Mouse (Mus musculus) heart, adult 8-10 months (tissue): ENCODE data around the gene Spsb4. TPM values are rescaled to one million over a fixed set of nuclear protein-coding genes. Genes with fewer than 3 reads are reported as not detected.

Experiments
- DNase-seq: peaks from one replicate; pipeline ENCODE4 v3.0.0; 2022; ENCODE audit warnings: low spot score
- total RNA-seq, 4 experiments: library from RNA; stranded (reverse); gene quantifications; 2 replicates each; pipeline ENCODE4 v1.2.4; 2022

Gene Spsb4
- total RNA-seq, 4 experiments from 2014 or later, result 3.3 to 4.9 (median 4.3) TPM

DNA sequence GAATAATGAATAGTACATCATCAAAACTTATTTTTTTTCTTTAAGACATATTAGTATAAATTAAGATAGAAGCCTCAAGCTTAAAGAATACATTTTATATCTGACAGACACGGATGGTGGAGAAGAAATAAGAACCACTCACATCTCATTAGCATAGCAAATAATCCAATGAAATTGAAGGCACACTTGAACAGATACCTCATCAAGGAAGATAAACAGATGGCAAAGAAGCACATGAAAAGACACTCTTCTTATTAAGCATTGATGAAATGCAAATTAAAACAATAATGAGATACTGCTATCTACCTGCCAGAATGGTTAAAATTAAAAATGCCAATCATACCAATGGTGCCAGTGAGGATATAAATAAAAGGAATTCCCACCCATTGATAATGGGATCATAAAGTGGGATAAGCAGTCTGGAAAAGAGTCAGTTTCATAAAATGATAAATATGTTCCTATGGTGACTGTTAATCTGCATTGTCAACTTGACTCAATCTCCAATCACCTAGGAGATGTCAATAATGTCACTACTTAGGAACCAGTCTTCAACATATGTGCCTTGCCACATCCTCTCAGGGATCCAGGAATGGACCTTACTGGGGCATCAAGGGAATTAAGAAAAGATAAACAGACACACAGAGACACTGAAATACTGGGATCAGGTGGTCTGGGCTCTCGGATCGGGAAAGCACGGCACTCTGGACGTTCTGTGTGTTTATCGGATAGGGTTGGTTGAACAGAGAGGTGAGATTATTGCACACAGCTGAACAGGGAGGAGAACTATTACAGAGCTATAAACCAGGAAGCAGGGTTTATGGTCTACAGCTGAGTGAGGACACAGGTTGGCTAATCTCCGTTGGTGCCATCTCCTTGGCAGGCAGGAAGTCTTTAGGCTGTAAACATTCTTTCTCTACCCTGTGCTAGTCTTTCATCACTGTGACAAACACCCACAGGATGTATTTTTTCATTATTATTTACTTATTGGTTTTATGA, 114.0 kb downstream of the Spsb4 start:
- DNase-seq, result no peak

DNA sequence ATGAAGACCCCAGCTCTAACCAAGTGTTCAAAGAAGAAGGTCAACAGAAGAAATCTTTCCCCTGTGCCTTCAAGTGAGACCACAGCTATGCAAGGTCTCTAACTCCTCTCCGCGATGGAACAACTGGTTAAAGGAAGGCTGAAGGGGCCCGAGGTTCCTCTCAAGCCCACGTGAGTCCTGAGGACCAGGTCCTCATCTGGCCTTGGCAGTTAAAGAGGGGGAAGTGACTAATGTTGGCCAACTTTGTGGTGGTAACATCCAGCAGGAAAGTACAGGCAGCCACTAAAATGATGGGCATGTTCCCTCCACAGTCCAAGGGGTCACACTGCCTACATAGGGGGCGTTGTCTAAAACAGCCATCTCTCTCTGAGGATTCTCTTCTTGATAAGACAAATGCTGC, 118.9 kb downstream of the Spsb4 start:
- DNase-seq, result no peak

DNA sequence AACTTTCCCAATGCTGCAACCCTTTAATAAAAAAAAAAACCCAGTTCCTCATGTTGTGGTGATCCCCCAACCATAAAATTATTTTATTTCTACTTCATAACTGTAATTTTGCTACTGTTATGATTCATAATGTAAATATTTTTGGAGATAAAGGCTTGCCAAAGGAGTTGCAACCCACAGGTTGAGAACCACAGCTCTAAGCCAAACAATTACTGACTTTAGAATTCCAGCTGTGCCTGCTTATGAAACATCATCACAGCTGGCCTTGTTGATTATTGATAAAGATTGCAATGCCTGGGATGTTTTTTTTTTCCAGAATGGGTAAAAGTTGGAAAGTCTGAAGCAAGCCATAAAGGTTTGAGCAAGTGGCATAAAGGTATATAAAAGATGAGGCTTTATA, 119.6 kb downstream of the Spsb4 start:
- no peak for DNase-seq

DNA sequence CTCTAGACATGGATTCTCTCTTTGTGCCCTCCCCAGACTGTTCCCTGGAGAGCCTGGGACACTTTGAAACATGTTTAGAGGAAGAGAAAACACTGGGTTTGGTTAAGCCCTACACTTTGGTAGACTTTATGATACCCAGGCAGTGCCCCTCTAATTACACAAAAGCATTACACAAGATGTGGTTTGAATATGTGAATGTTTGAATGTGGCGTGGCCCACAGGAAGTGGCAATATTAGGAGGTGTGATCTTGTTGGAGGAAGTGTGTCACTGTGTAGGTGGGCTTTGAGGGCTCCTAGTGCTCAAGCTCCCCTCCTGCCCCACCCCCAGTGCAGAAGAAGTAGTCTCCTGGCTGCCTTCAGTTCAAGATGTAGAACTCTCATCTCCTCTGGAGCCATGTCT, 122.0 kb downstream of the Spsb4 start:
- no peak for DNase-seq

DNA sequence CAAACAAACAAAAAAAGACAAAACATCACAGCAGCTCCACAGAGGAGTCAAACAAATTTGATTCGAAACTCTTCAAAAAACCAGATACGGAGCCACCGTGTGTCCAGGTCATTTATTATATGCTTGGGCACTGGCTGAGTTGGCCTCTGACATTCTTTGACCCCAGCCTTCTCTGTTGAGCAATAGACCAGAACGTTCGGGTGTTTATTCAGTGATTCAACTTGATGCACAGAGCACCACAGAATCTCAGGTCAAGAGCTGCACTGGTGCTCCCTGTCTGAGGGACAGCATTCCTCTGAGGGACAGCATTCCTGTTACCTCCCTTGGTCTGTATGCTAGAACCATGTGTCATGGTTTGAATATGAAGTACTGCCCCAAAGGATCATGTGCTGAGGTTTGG, 125.1 kb downstream of the Spsb4 start:
- DNase-seq, result no peak

Other genes with a start within 250 kb of the Spsb4 start
- 10 to 100 TPM; 12.3 to 22.6 (median 17.7) TPM for gene Pxylp1, start 126.2 kb downstream of the Spsb4 start, total RNA-seq
- gene Slc25a36, start 92.3 kb upstream of the Spsb4 start, total RNA-seq, result 10 to 100 TPM; 38.7 to 46.7 (median 40.4) TPM